Mouse (Mus musculus) liver, embryonic 14 days (tissue): ENCODE data around the gene Slc6a16. TPM values are rescaled to one million over a fixed set of nuclear protein-coding genes. Genes with fewer than 3 reads are reported as not detected.

ENCODE experiments used
- polyA plus RNA-seq: library from polyadenylated mRNA; depleted of rRNA; stranded (reverse); fragments of >200 nt; gene quantifications from 2 replicates; pipeline ENCODE4 v1.2.3, GENCODE M21; 2012; rRNA removed

Slc6a16 gene
- polyA plus RNA-seq, result 0.01 and 0.03 TPM in 2 replicates

GRCm38 (mm10) chr7:45240633-45241388, at the start of gene Slc6a16:
TSS of gene Slc6a16 (plus strand) at chr7:45241085.

GRCm38 (mm10) chr7:45204380-45205143, 36.3 kb upstream of the Slc6a16 start, which contains the start of gene Ccdc155:
TSS of gene Ccdc155 (minus strand) at chr7:45204892.

GRCm38 (mm10) chr7:45211851-45212251, 29.0 kb upstream of the Slc6a16 start, which contains the start of gene Dkkl1:
TSS of gene Dkkl1 (minus strand) at chr7:45212147.

GRCm38 (mm10) chr7:45215673-45216441, 25.0 kb upstream of the Slc6a16 start, which contains the start of gene Tead2:
TSS of gene Tead2 (plus strand) at chr7:45215753.

GRCm38 (mm10) chr7:45238723-45239496, 2.0 kb upstream of the Slc6a16 start, which contains the start of gene Cd37:
TSS of gene Cd37 (minus strand) at chr7:45239115.

GRCm38 (mm10) chr7:45277136-45277760, 36.4 kb downstream of the Slc6a16 start, which contains the start of gene Slc6a21:
TSS of gene Slc6a21 (plus strand) at chr7:45277513.

Other genes starting within 250 kb of the Slc6a16 start
- gene Irf3, start 243.4 kb upstream of the Slc6a16 start, polyA plus RNA-seq, result 38.0 and 41.0 TPM in 2 replicates
- 10.2 and 11.7 TPM in 2 replicates for gene Bcl2l12, start 242.4 kb upstream of the Slc6a16 start, polyA plus RNA-seq
- 15.6 and 17.5 TPM in 2 replicates for gene Scaf1, start 224.7 kb upstream of the Slc6a16 start, polyA plus RNA-seq
- 15.6 and 17.7 TPM in 2 replicates for gene Rras, start 223.1 kb upstream of the Slc6a16 start, polyA plus RNA-seq
- gene Prr12, start 188.2 kb upstream of the Slc6a16 start, polyA plus RNA-seq, result 1.9 and 2.5 TPM in 2 replicates
- gene Nosip, start 178.7 kb upstream of the Slc6a16 start, polyA plus RNA-seq, result 26.5 and 28.7 TPM in 2 replicates
- gene Prrg2, start 178.4 kb upstream of the Slc6a16 start, polyA plus RNA-seq, result 7.1 and 7.9 TPM in 2 replicates
- 18.0 and 23.0 TPM in 2 replicates for gene Rcn3, start 148.9 kb upstream of the Slc6a16 start, polyA plus RNA-seq
- gene Fcgrt, start 137.2 kb upstream of the Slc6a16 start, polyA plus RNA-seq, result 15.3 and 17.0 TPM in 2 replicates
- 329 and 425 TPM in 2 replicates for gene Rps11, start 116.6 kb upstream of the Slc6a16 start, polyA plus RNA-seq
- gene Rpl13a, start 112.3 kb upstream of the Slc6a16 start, polyA plus RNA-seq, result 824 and 978 TPM in 2 replicates
- 0.03 and 0.05 TPM in 2 replicates for gene Gm45713, start 104.9 kb upstream of the Slc6a16 start, polyA plus RNA-seq
- gene Flt3l, start 104.7 kb upstream of the Slc6a16 start, polyA plus RNA-seq, result 11.3 and 12.1 TPM in 2 replicates
- 33.3 and 38.1 TPM in 2 replicates for gene Pih1d1, start 86.8 kb upstream of the Slc6a16 start, polyA plus RNA-seq
- 14.6 and 17.2 TPM in 2 replicates for gene Aldh16a1, start 86.5 kb upstream of the Slc6a16 start, polyA plus RNA-seq
- gene Slc17a7, start 77.1 kb upstream of the Slc6a16 start, polyA plus RNA-seq, result 0.02 TPM in 1 of 2 replicates, not detected in the other
- gene Gfy, start 61.5 kb upstream of the Slc6a16 start, polyA plus RNA-seq, result not detected in 2 replicates
- not detected in 2 replicates for gene Pth2, start 60.1 kb upstream of the Slc6a16 start, polyA plus RNA-seq
- 0.03 and 0.07 TPM in 2 replicates for gene Ccdc155, start 36.2 kb upstream of the Slc6a16 start, polyA plus RNA-seq
- 1.0 and 1.5 TPM in 2 replicates for gene Dkkl1, start 28.9 kb upstream of the Slc6a16 start, polyA plus RNA-seq
- gene Tead2, start 25.3 kb upstream of the Slc6a16 start, polyA plus RNA-seq, result 9.4 and 12.0 TPM in 2 replicates
- gene Cd37, start 2.0 kb upstream of the Slc6a16 start, polyA plus RNA-seq, result 8.7 and 11.7 TPM in 2 replicates
- gene Slc6a21, start 36.4 kb downstream of the Slc6a16 start, polyA plus RNA-seq, result not detected in 2 replicates
- 0.95 and 1.2 TPM in 2 replicates for gene Trpm4, start 92.7 kb downstream of the Slc6a16 start, polyA plus RNA-seq
- gene Hrc, start 94.2 kb downstream of the Slc6a16 start, polyA plus RNA-seq, result 0.06 and 0.76 TPM in 2 replicates
- gene Ppfia3, start 125.9 kb downstream of the Slc6a16 start, polyA plus RNA-seq, result 0.18 and 0.20 TPM in 2 replicates
- gene Lin7b, start 129.5 kb downstream of the Slc6a16 start, polyA plus RNA-seq, result 0.31 and 0.34 TPM in 2 replicates
- gene Snrnp70, start 154.7 kb downstream of the Slc6a16 start, polyA plus RNA-seq, result 208 and 214 TPM in 2 replicates
- 0.01 TPM in 1 of 2 replicates, not detected in the other for gene Kcna7, start 164.6 kb downstream of the Slc6a16 start, polyA plus RNA-seq
- 0.17 and 0.23 TPM in 2 replicates for gene Ntf5, start 172.6 kb downstream of the Slc6a16 start, polyA plus RNA-seq
- gene Lhb, start 179.7 kb downstream of the Slc6a16 start, polyA plus RNA-seq, result not detected in 2 replicates
- gene Gys1, start 193.8 kb downstream of the Slc6a16 start, polyA plus RNA-seq, result 2.8 and 2.9 TPM in 2 replicates
- gene Ruvbl2, start 197.0 kb downstream of the Slc6a16 start, polyA plus RNA-seq, result 66.7 and 69.1 TPM in 2 replicates
- 1,332 and 1,795 TPM in 2 replicates for gene Ftl1, start 218.8 kb downstream of the Slc6a16 start, polyA plus RNA-seq
- gene Bax, start 225.8 kb downstream of the Slc6a16 start, polyA plus RNA-seq, result 52.2 and 58.7 TPM in 2 replicates
- 0.18 and 0.29 TPM in 2 replicates for gene Tulp2, start 240.8 kb downstream of the Slc6a16 start, polyA plus RNA-seq
- 0.06 TPM in 1 of 2 replicates, not detected in the other for gene Gm45808, start 245.7 kb downstream of the Slc6a16 start, polyA plus RNA-seq
- 2.0 and 2.2 TPM in 2 replicates for gene Dhdh, start 247.7 kb downstream of the Slc6a16 start, polyA plus RNA-seq